Comparison of ENCODE assay signal across 12 mouse cellular contexts in the genomic region with DNA sequence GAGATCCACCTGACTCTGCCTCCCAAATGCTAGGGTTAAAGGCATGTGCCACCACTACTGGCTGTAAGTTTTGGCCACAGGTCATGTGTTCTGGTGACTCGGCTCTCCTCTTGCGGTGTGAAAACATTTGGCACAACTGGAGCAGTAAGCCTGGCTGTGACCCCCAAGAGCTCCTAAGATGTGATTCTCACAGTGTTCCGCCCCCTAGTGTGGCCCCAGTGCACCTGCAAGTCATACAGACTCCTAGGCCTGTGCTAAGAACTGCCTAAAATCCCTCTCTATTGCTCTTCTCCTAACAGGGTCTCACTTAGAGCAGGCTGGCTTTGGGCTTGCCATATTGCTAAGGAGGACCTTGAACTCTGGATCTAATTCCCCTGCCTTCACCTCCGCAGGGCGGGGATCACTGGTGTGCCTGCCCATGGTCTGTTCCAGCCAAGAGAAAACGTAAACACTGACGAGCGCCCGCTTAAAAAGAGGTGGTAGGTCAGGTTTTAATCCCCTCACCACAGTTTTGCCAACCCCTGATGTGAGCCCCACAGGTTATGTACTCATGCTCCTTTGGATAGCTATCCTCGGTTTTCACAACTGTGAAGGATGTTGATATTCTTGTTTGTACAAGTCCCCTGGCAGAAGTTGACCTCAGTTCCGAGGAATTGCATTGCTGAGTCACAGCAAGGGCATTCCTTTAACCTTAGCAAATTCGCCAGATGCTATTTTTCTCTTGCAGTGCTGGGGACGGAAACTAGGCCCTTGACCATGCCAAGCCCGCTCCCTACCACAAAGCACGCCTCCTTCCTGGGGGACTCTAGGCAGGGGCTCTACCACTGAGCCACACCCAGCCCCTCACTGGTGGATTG. TPM values are rescaled to one million over a fixed set of nuclear protein-coding genes. Genes with fewer than 3 reads are reported as not detected.
DNase-seq lines count a peak whose midpoint lies in the region; ATAC-seq and TF ChIP-seq lines count a peak whose summit lies in the region.
"Had no signal": no experiment of that assay in that cellular context is flagged by ENCODE, and none has a peak within 500 bp of the region (broad histone marks: within the 10 kb centered on the region; RNA-seq: fewer than 3 reads in every experiment).

No protein-coding gene starts in this region.

- no peaks in the 10 kb centered on the region for H3K9me3 ChIP-seq in ES-Bruce4 (replicated peaks; ENCODE audit: control insufficient read depth, insufficient read depth, low read length, poor library complexity, severe bottlenecking)
- no peaks in the 10 kb centered on the region for H3K9me3 ChIP-seq in lung, embryonic 14.5 days (ENCODE audit: low read depth, low read length)
- H3K9me3 ChIP-seq in forebrain, embryonic 13.5 days (replicated peaks) = no peaks in the 10 kb centered on the region
- H3K9me3 ChIP-seq: heart, embryonic 10.5 days; midbrain, embryonic 10.5 days had no signal

- DNase-seq in CD4-positive, CD25-positive, alpha-beta regulatory T cell, adult 2 months (ENCODE audit: low read depth, low spot score) = peak; percentile 44
- peak; percentile 55 for DNase-seq in kidney, adult 9 months
- no peak for DNase-seq in kidney, postnatal 10 days
- DNase-seq in lung, embryonic 14.5 days = no peak
- DNase-seq: spleen, adult 18-20 months had no signal

- H3K36me3 ChIP-seq in ES-Bruce4 (ENCODE audit: control insufficient read depth, insufficient read depth, low read length, poor library complexity, severe bottlenecking) = no peaks in the 10 kb centered on the region
- no peaks in the 10 kb centered on the region for H3K36me3 ChIP-seq in lung, embryonic 14.5 days (ENCODE audit: insufficient read depth)
- no peaks in the 10 kb centered on the region for H3K36me3 ChIP-seq in forebrain, embryonic 13.5 days (ENCODE audit: poor library complexity, severe bottlenecking)
- H3K36me3 ChIP-seq: midbrain, embryonic 10.5 days had no signal

- H3K4me1 ChIP-seq in ES-Bruce4 (ENCODE audit: control insufficient read depth, insufficient read depth, low read length) = peaks cover 4% of the 10 kb centered on the region
- no peaks in the 10 kb centered on the region for H3K4me1 ChIP-seq in lung, embryonic 14.5 days (ENCODE audit: insufficient read depth)
- peaks cover 13% of the 10 kb centered on the region for H3K4me1 ChIP-seq in forebrain, embryonic 13.5 days

- H3K4me2 ChIP-seq in lung, embryonic 14.5 days = no peak overlapping the region
- no peak overlapping the region for H3K4me2 ChIP-seq in forebrain, embryonic 13.5 days

- ATAC-seq in CD4-positive, CD25-positive, alpha-beta regulatory T cell, adult 4 months = no peak
- ATAC-seq in lung, embryonic 14.5 days (ENCODE audit: insufficient read depth) = no peak
- no peak for ATAC-seq in activated CD4-positive, CD25-positive, alpha-beta regulatory T cell, adult 4 months
- ATAC-seq in forebrain, embryonic 13.5 days = no peak

- 60% methylated on average over 15 of the region's 15 CpGs for WGBS in lung, embryonic 14.5 days
- 79% methylated on average over 15 of the region's 15 CpGs for WGBS in forebrain, embryonic 13.5 days

- H3K27me3 ChIP-seq in ES-Bruce4 (ENCODE audit: control insufficient read depth, insufficient read depth, low read length, poor library complexity, severe bottlenecking) = no peaks in the 10 kb centered on the region; the same call in 1 of the 2 replicates
- no peaks in the 10 kb centered on the region for H3K27me3 ChIP-seq in lung, embryonic 14.5 days (ENCODE audit: insufficient read depth, low read length)
- peaks cover 9% of the 10 kb centered on the region; the same call in 1 of the 2 replicates for H3K27me3 ChIP-seq in forebrain, embryonic 13.5 days

- H3K4me3 ChIP-seq in ES-Bruce4 (ENCODE audit: low read depth, low read length) = no peak overlapping the region
- no peak overlapping the region for H3K4me3 ChIP-seq in lung, embryonic 14.5 days (ENCODE audit: low read depth, low read length)
- no peak overlapping the region for H3K4me3 ChIP-seq in forebrain, embryonic 13.5 days
- H3K4me3 ChIP-seq: heart, embryonic 10.5 days; midbrain, embryonic 10.5 days had no signal

- no peak for TF ChIP-seq EP300 in ES-Bruce4 (IDR thresholded peaks at IDR 0.05; ENCODE audit: insufficient read depth, low read depth, low read length)

- TF ChIP-seq POLR2A in ES-Bruce4 (IDR thresholded peaks at IDR 0.05; ENCODE audit: insufficient read depth, low read length) = no peak

- TF ChIP-seq CTCF in ES-Bruce4 (IDR thresholded peaks at IDR 0.05; ENCODE audit: low read depth, low read length) = peak; percentile 75
- TF ChIP-seq CTCF in lung, embryonic 14.5 days (IDR thresholded peaks at IDR 0.05; ENCODE audit: low read depth) = peak; percentile 32

- no peak overlapping the region for H3K9ac ChIP-seq in ES-Bruce4 (ENCODE audit: low read depth, poor library complexity, severe bottlenecking)
- H3K9ac ChIP-seq in lung, embryonic 14.5 days = no peak overlapping the region
- no peak overlapping the region for H3K9ac ChIP-seq in forebrain, embryonic 13.5 days

- peak overlapping the region; percentile 11 for H3K27ac ChIP-seq in ES-Bruce4 (ENCODE audit: insufficient read depth, low read length)
- H3K27ac ChIP-seq in lung, embryonic 14.5 days (ENCODE audit: low read depth) = no peak overlapping the region
- no peak overlapping the region for H3K27ac ChIP-seq in forebrain, embryonic 13.5 days
- H3K27ac ChIP-seq: heart, embryonic 10.5 days; midbrain, embryonic 10.5 days had no signal

RNA-seq across cellular contexts. Expression of a gene that starts 11.1 kb away (rescaled TPM):
- under 1 TPM in 1 of 2 experiments, not detected in 1; 0.90 TPM for polyA plus RNA-seq in CD4-positive, CD25-positive, alpha-beta regulatory T cell, adult 4 months (2017; shearing (Covaris generic))
- polyA plus RNA-seq in ES-Bruce4 (2011; ENCODE audit: insufficient read depth, insufficient read length, low read depth, missing spikeins) = 5.6 and 7.1 TPM in 2 replicates
- 0.14 and 0.33 TPM in 2 replicates for polyA plus RNA-seq in lung, embryonic 14.5 days (2014; fragmentation: Nextera tagmentation; extraction: Ambion mirVana)
- under 1 TPM; 0.25 to 0.73 TPM for polyA plus RNA-seq in activated CD4-positive, CD25-positive, alpha-beta regulatory T cell, adult 4 months (2017; shearing (Covaris generic))
- polyA plus RNA-seq in forebrain, embryonic 13.5 days (2015; fragmentation: Nextera tagmentation; extraction: Ambion mirVana) = not detected in 2 replicates
- polyA plus RNA-seq: heart, embryonic 10.5 days; midbrain, embryonic 10.5 days had no signal

RNA-seq across cellular contexts. Expression of a gene that starts 12.0 kb away (rescaled TPM):
- polyA plus RNA-seq in CD4-positive, CD25-positive, alpha-beta regulatory T cell, adult 4 months (2017; shearing (Covaris generic)) = under 1 TPM in 1 of 2 experiments, not detected in 1; 0.31 TPM
- polyA plus RNA-seq in ES-Bruce4 (2011; ENCODE audit: insufficient read depth, insufficient read length, low read depth, missing spikeins) = 0.88 and 1.4 TPM in 2 replicates
- 2.6 and 2.9 TPM in 2 replicates for polyA plus RNA-seq in lung, embryonic 14.5 days (2014; fragmentation: Nextera tagmentation; extraction: Ambion mirVana)
- polyA plus RNA-seq in activated CD4-positive, CD25-positive, alpha-beta regulatory T cell, adult 4 months (2017; shearing (Covaris generic)) = under 1 TPM in 1 of 2 experiments, not detected in 1; 0.12 TPM
- 4.7 and 5.1 TPM in 2 replicates for polyA plus RNA-seq in forebrain, embryonic 13.5 days (2015; fragmentation: Nextera tagmentation; extraction: Ambion mirVana)

RNA-seq across cellular contexts. Expression of a gene that starts 12.1 kb away (rescaled TPM):
- polyA plus RNA-seq in CD4-positive, CD25-positive, alpha-beta regulatory T cell, adult 4 months (2017; shearing (Covaris generic)) = 10 to 100 TPM; 13.8 to 19.6 TPM
- polyA plus RNA-seq in ES-Bruce4 (2011; ENCODE audit: insufficient read depth, insufficient read length, low read depth, missing spikeins) = 13.4 and 15.5 TPM in 2 replicates
- 26.5 and 26.7 TPM in 2 replicates for polyA plus RNA-seq in lung, embryonic 14.5 days (2014; fragmentation: Nextera tagmentation; extraction: Ambion mirVana)
- polyA plus RNA-seq in activated CD4-positive, CD25-positive, alpha-beta regulatory T cell, adult 4 months (2017; shearing (Covaris generic)) = 10 to 100 TPM; 19.0 to 21.6 TPM
- 16.8 and 16.9 TPM in 2 replicates for polyA plus RNA-seq in forebrain, embryonic 13.5 days (2015; fragmentation: Nextera tagmentation; extraction: Ambion mirVana)

RNA-seq across cellular contexts. Expression of a gene that starts 36.9 kb away (rescaled TPM):
- polyA plus RNA-seq in CD4-positive, CD25-positive, alpha-beta regulatory T cell, adult 4 months (2017; shearing (Covaris generic)) = not detected
- polyA plus RNA-seq in ES-Bruce4 (2011; ENCODE audit: insufficient read depth, insufficient read length, low read depth, missing spikeins) = 0.48 and 0.81 TPM in 2 replicates
- 0.14 TPM in 1 of 2 replicates, not detected in the other for polyA plus RNA-seq in lung, embryonic 14.5 days (2014; fragmentation: Nextera tagmentation; extraction: Ambion mirVana)
- polyA plus RNA-seq in activated CD4-positive, CD25-positive, alpha-beta regulatory T cell, adult 4 months (2017; shearing (Covaris generic)) = not detected
- 0.14 TPM in 1 of 2 replicates, not detected in the other for polyA plus RNA-seq in forebrain, embryonic 13.5 days (2015; fragmentation: Nextera tagmentation; extraction: Ambion mirVana)
- polyA plus RNA-seq: cortical plate, adult 2 months had no signal

RNA-seq across cellular contexts. Expression of a gene that starts 53.4 kb away (rescaled TPM):
- 10 to 100 TPM; 35.3 to 46.2 TPM for polyA plus RNA-seq in CD4-positive, CD25-positive, alpha-beta regulatory T cell, adult 4 months (2017; shearing (Covaris generic))
- 84.8 and 85.8 TPM in 2 replicates for polyA plus RNA-seq in ES-Bruce4 (2011; ENCODE audit: insufficient read depth, insufficient read length, low read depth, missing spikeins)
- 96.6 and 121 TPM in 2 replicates for polyA plus RNA-seq in lung, embryonic 14.5 days (2014; fragmentation: Nextera tagmentation; extraction: Ambion mirVana)
- polyA plus RNA-seq in activated CD4-positive, CD25-positive, alpha-beta regulatory T cell, adult 4 months (2017; shearing (Covaris generic)) = 10 to 100 TPM; 19.9 to 30.3 TPM
- 89.6 and 99.1 TPM in 2 replicates for polyA plus RNA-seq in forebrain, embryonic 13.5 days (2015; fragmentation: Nextera tagmentation; extraction: Ambion mirVana)

Comparison
In these comparisons a context has a peak if more than half of its experiments do, and no peak if none do; other contexts are left out.
1. DNase-seq: peak in CD4-positive, CD25-positive, alpha-beta regulatory T cell, adult 2 months (single experiment) and kidney, adult 9 months (single experiment); none in kidney, postnatal 10 days (single experiment) and lung, embryonic 14.5 days (single experiment).